Mouse (Mus musculus) urinary bladder, postnatal 4 days (tissue): ENCODE data around the gene Rfx8.

Experiments
- DNase-seq, 2 experiments: peaks; one replicate each; pipeline ENCODE4 v3.0.0; 2021 to 2022; ENCODE audit warnings: low spot score in 2 of 2

Gene Rfx8

DNA sequence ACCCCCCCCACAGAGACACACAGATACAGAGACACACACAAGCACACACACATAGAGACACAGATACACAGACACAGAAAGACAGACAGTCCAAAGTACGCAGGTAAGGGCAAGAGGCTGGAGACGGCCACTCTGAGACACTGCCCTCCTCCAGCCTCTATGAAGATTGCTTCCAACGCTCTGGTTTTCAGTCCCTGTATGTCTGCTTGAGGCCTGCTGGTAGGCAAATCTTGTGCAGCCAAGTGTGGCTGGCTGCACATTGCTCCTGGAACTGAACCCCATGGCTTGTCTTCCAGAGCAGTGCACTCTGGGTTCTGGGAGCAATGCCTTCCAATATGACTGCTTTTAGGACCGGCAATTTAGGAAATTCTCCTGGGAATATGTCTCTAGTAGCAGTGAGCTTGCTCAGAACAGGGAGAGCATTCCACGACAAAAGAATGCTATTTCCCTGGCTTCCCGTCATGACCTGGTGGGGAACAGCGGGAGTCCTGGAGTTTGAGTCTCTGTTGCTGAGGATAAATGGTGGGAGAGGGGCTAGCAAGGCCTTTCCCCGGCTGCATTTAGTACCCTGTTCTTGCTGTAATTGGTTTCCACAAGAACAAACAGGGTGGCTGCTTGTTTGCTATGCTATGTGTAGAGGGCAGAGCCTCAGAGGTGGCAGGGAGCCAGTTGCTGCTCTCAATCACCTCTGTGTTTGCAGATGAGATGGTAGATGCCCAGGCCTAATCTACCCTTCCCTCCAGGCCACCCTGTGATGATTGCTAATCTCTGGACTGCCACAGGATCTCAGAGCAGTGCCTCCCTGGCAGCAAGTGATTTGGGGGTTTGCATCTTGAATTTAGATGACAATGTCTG lies 74.7 kb downstream of the Rfx8 start:
- no peak for DNase-seq

DNA sequence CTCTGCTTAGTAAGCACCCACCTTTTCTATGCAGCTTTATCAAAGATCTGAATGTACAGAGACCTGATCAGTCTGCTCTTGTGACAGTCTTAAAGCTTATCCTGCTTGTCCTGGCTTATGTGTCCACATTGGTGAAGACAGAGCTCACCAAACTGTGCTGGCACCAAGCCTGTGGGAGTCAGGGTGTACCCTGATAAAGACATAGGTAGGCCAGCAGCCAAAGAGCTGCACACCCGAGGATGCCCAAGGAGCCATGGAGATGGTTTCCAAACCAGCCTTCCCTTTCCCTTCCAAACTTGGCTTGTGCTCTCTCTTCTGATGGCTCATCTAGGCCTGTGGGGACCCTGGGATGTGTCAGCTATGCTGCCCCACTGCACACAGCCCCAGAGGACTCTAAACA lies 76.5 kb downstream of the Rfx8 start:
- no peak for DNase-seq

DNA sequence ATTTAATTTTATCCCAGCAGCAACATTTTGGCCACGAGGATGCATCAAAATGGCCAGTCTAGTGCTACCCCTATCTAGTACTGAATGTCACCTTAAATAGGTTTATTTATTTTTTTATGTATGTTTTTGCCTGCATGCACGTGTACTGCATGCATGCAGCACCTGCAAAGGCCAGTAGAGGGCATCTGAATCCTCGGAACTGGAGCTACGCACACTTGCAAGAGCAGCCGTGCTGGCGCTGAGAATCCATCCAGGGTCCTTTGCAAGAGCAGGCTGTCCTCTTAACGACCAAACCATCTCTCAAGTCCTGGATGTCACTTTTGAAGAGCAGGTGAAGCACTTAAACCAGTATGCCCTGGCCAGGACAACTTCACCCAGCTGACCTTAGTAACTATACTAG lies 79.1 kb downstream of the Rfx8 start:
- DNase-seq = no peak

DNA sequence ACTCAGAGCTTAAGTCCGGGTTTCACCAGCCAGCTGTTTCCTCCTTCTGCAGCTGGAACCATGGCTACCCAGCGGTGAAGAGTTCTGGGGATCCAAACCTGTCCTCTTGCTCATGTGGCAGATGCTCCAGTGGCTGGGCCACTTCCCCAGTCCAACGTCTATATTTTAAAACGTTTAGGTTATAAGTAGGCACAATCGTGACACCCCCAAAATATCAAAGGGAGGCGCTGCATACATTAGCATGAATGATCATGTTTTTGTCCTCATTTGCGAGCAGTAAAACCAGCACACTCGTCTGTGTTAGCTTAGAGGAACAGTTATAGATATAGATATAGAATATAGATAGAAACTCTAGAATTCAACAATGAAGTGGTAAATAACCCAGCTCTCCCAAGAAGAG lies 83.7 kb downstream of the Rfx8 start:
- no peak for DNase-seq

DNA sequence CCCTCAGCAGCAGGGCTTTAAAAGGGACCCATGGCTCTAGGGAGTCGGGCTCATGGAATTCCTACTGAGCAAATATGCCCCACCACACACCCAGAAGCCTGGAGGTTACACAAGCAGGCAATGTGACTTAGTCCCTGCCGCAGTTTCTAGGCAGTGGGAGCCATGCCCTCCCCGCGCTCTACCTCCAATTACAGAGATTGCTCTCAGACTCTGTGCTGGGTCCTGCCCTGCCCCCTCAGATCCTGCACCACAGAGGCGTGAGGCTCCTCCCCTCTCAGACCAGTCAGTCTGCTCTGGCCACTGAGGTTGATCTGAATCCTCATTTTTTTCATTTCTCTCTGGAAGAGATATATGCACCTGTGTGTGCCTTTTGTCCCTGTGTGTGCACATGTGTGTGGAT lies 84.1 kb downstream of the Rfx8 start:
- DNase-seq = no peak

DNA sequence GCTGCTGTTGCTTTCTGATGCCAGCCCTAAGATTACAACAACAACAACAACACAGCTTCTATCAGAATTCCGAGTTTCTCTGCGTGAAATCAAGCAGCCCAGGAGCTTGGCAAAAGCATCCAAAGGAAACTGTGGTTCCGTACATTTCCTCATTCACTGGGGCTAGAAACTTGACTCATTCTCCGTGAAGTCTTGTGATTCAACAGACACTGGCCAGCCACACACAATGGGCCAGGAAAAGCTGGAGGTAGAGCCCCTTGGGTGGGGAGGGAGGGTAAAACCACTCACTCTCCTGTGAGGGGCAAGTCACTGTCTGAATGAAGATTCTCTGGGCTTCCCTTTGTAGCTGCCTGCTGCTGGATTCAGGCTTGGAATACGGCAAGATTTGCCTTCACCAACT lies 84.6 kb downstream of the Rfx8 start:
- DNase-seq = no peak

DNA sequence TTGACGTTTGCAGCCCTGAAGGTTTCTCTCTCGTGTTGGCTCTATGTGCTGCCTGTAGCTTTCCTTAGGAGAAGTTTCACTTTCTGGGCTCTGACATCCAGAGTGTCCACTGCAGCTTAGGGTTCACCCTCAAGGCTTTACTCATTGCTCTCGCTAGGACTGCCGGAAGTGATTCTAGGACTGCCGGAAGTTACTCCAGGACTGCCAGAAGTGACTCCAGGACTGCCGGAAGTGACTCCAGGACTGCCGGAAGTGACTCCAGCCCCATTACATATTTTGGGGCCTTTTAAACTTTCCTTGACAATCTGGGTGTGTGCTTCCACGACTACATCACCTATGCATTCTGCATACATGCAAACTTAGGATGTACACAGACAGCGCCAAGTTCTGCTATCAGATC lies 92.2 kb downstream of the Rfx8 start:
- no peak for DNase-seq

DNA sequence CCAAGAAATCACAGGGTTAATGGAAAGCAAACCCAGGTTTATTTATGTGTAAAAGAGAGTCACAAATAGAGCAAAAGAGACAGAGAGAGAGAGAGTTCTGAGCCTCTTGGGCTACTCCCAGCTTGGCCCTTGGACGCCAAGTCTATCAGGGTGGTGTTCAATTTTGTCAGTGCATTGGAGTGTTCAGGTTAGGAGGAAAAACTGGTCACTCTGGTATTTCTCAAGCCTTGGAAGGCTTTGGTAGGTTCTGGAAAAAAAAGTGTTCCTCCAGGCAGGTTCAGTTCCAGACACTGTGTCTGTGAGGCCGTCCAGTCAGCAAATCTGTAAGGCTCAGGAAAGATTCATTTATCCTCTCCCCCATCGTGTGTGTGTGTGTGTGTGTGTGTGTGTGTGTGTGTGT lies 95.3 kb downstream of the Rfx8 start:
- DNase-seq = no peak

DNA sequence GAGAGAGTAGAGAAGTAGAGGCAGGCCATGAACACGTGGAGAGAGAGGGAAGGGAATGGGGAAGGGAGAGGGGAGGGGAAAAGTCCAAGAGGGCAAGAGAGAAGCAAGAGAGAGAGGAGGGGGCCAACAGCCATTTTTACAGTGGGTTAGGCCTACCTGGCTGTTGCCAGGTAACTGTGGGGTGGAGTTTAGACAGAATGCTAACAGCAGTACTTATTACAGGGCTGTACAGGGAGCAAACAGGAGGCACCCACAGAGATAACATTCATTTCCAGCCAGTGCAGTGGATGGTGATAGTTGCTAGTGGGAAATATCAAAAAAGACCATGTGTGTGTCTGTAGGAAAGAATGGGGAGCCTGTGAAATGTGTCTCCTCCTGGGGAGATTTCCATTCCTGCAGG lies 97.1 kb downstream of the Rfx8 start:
- no peak for DNase-seq

DNA sequence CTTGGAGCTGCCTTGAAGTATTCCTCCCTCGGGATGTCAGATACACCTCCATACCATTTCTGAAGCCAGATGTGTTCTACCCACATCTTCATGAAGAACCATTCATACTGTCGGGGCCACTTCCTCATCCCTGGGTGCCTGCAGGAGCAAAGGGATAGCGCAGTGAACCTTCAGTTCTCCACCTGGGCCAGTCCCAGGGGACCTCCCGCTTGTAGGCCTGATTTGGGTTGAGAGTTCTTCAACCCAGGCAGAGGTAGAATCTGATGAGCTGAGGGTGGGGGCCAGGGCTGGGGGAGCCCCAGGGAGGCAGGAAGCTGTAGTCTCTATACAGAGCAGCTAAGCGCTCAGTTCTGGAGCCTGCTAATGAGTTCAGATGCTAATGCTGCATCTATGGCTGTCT lies 97.7 kb downstream of the Rfx8 start:
- DNase-seq = no peak

DNA sequence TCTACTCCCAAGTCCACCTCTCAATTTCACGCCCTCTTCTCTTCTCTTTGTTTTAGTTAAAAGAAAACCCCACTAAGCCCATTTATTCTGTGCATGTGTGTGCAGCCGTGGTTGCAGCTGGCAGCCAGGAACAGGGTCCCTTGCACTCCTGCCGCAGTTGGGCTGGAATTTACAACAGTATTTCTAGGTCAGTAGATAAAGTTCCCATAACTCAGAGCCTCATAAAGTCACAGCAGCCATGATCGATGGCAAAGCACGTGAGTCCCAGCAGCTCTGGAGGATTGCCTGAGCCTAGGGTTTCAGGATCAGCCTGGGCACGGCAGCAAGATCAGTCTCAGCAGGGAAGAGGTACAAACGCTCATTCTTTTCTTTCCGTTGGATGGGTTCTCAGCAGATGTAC lies 102.3 kb downstream of the Rfx8 start:
- no peak for DNase-seq

DNA sequence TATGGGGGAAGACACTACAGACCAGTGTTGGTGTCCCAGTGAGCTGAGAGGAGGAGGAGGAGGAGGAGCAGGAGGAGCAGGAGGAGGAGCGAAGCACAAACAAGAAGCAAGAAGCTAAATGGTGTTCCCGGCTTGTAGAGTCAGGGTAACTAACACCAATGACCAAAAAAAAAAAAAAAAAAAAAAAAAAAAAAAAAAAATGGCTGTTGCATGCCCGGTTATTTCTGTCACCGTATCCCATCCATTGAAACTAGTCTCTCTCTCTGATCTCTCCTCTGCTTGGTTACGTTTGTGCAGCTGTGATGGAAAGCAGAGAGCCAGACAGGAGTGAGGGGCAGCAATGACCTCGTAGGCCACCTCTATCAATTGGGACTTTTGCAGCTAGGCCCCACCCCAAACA lies 105.3 kb downstream of the Rfx8 start:
- DNase-seq = no peak
